Mouse (Mus musculus) MEL (cell line): ENCODE results near the gene Opcml. TPM values are rescaled to one million over a fixed set of nuclear protein-coding genes. Genes with fewer than 3 reads are reported as not detected.

ENCODE experiments used
- DNase-seq: peaks from one replicate; pipeline ENCODE4 v3.0.0; 2011; ENCODE audit warnings: low read depth, low spot score
- H3K27ac ChIP-seq: 2 replicates; pipeline ENCODE4 v1.5.1; 2012; ENCODE audit warnings: low read depth, mild to moderate bottlenecking, control low read depth, low read length, moderate library complexity; ENCODE audit not compliant: control insufficient read depth
- H3K27me3 ChIP-seq, 2 experiments: fragments of 150-350 bp in 1 of 2; sonication (generic) in 1 of 2; 2 replicates each; pipeline ENCODE4 v1.6.1; 2012; ENCODE audit warnings: low read length in 2 of 2, mild to moderate bottlenecking in 2 of 2, improper control_type of control experiment in 1 of 2, moderate library complexity in 1 of 2; ENCODE audit not compliant: insufficient read depth in 2 of 2, control insufficient read depth in 1 of 2
- H3K36me3 ChIP-seq, 2 experiments: 2 replicates each; pipeline ENCODE4 v1.6.1; 2012 to 2014; ENCODE audit warnings: low read length in 2 of 2, improper control_type of control experiment in 1 of 2, inconsistent platforms in 1 of 2, mild to moderate bottlenecking in 1 of 2; ENCODE audit not compliant: insufficient read depth in 2 of 2, control insufficient read depth in 1 of 2
- H3K4me1 ChIP-seq, 2 experiments: fragments of 150-350 bp in 1 of 2; sonication (generic) in 1 of 2; 2 replicates each; pipeline ENCODE4 v1.6.1; 2012; ENCODE audit warnings: low read length in 2 of 2, improper control_type of control experiment in 1 of 2, mild to moderate bottlenecking in 1 of 2; ENCODE audit not compliant: insufficient read depth in 2 of 2, control insufficient read depth in 1 of 2
- H3K4me3 ChIP-seq, 2 experiments: fragments of 150-350 bp in 1 of 2; sonication (generic) in 1 of 2; 2 replicates each; pipeline ENCODE4 v1.5.1; 2012; ENCODE audit warnings: low read depth in 2 of 2, low read length in 2 of 2, mild to moderate bottlenecking in 2 of 2, moderate library complexity in 2 of 2, control low read depth in 1 of 2, improper control_type of control experiment in 1 of 2; ENCODE audit not compliant: control insufficient read depth in 1 of 2, insufficient read depth in 1 of 2
- H3K79me2 ChIP-seq: 2 replicates; pipeline ENCODE4 v1.6.1; 2012; ENCODE audit warnings: mild to moderate bottlenecking, low read length, moderate library complexity; ENCODE audit not compliant: control insufficient read depth, poor library complexity, insufficient read depth
- H3K9ac ChIP-seq: 2 replicates; pipeline ENCODE4 v1.6.1; 2012; ENCODE audit warnings: low read depth, mild to moderate bottlenecking, control low read depth, low read length, moderate library complexity; ENCODE audit not compliant: control insufficient read depth, poor library complexity, severe bottlenecking
- H3K9me3 ChIP-seq: fragments of 150-350 bp; sonication (generic); replicated peaks from 2 replicates; pipeline ENCODE4 v1.6.1; 2012; ENCODE audit warnings: mild to moderate bottlenecking, low read length, improper control_type of control experiment, moderate library complexity; ENCODE audit not compliant: insufficient read depth
- ELF1 ChIP-seq: IDR thresholded peaks from 2 replicates; pipeline ENCODE4 v1.6.1; 2014; ENCODE audit warnings: low read depth, mild to moderate bottlenecking, inconsistent platforms, low read length, improper control_type of control experiment, moderate library complexity
- EP300 ChIP-seq, 2 experiments: IDR thresholded peaks; 2 replicates each; pipeline ENCODE4 v1.6.1; 2011; ENCODE audit warnings: improper control_type of control experiment in 2 of 2, low read length in 2 of 2, low read depth in 1 of 2, mild to moderate bottlenecking in 1 of 2
- GABPA ChIP-seq: IDR thresholded peaks from 2 replicates; pipeline ENCODE4 v1.6.1; 2012; ENCODE audit warnings: low read depth, mild to moderate bottlenecking, inconsistent platforms, low read length, improper control_type of control experiment, moderate library complexity
- HCFC1 ChIP-seq: IDR thresholded peaks from 2 replicates; pipeline ENCODE4 v1.6.1; 2012; ENCODE audit warnings: low read depth, mild to moderate bottlenecking, inconsistent platforms, low read length, improper control_type of control experiment, moderate library complexity
- KAT2A ChIP-seq: conservative IDR thresholded peaks from 2 replicates; pipeline ENCODE4 v1.6.1; 2012; ENCODE audit warnings: low read depth, low read length, improper control_type of control experiment, inconsistent platforms
- MAFK ChIP-seq: IDR thresholded peaks from 2 replicates; pipeline ENCODE4 v1.6.1; 2011; ENCODE audit warnings: low read depth, mild to moderate bottlenecking, low read length, improper control_type of control experiment, borderline replicate concordance
- MAX ChIP-seq: IDR thresholded peaks from 2 replicates; pipeline ENCODE4 v1.6.1; 2011; ENCODE audit warnings: low read length, improper control_type of control experiment
- MAZ ChIP-seq: IDR thresholded peaks from 2 replicates; pipeline ENCODE4 v1.6.1; 2012; ENCODE audit warnings: low read depth, mild to moderate bottlenecking, inconsistent platforms, low read length, improper control_type of control experiment
- NELFE ChIP-seq: IDR thresholded peaks from 2 replicates; pipeline ENCODE4 v1.6.1; 2011; ENCODE audit warnings: low read depth, low read length, improper control_type of control experiment
- NRF1 ChIP-seq: IDR thresholded peaks from 2 replicates; pipeline ENCODE4 v1.6.1; 2014; ENCODE audit warnings: low read depth, mild to moderate bottlenecking, inconsistent platforms, low read length, improper control_type of control experiment, moderate library complexity; ENCODE audit not compliant: poor library complexity, insufficient read depth, severe bottlenecking
- POLR2AphosphoS5 ChIP-seq: IDR thresholded peaks from 2 replicates; pipeline ENCODE4 v1.6.1; 2012; ENCODE audit warnings: low read depth, borderline replicate concordance, mild to moderate bottlenecking, inconsistent platforms, low read length, moderate library complexity, mixed read lengths
- RCOR1 ChIP-seq: IDR thresholded peaks from 2 replicates; pipeline ENCODE4 v1.6.1; 2012; ENCODE audit warnings: low read depth, mild to moderate bottlenecking, inconsistent platforms, low read length, improper control_type of control experiment
- SIN3A ChIP-seq: IDR thresholded peaks from 2 replicates; pipeline ENCODE4 v1.6.1; 2012; ENCODE audit warnings: low read length, improper control_type of control experiment, inconsistent platforms
- SMC3 ChIP-seq: IDR thresholded peaks from 2 replicates; pipeline ENCODE4 v1.6.1; 2011; ENCODE audit warnings: low read depth, low read length, improper control_type of control experiment
- UBTF ChIP-seq: IDR thresholded peaks from 2 replicates; pipeline ENCODE4 v1.6.1; 2012; ENCODE audit warnings: low read depth, mild to moderate bottlenecking, inconsistent platforms, low read length, improper control_type of control experiment, moderate library complexity, borderline replicate concordance; ENCODE audit not compliant: insufficient read depth
- polyA plus RNA-seq, 2 experiments: library from polyadenylated mRNA; stranded (reverse) in 1 of 2; unstranded in 1 of 2; fragments of >175 nt in 1 of 2; fragments of >200 nt in 1 of 2; gene quantifications; 2 replicates each; pipeline versions ENCODE4 v1.2.1 to v1.2.4; 2012; ENCODE audit warnings: low replicate concordance in 2 of 2, low read depth in 1 of 2; ENCODE audit not compliant: insufficient read length in 2 of 2, insufficient read depth in 1 of 2, missing spikeins in 1 of 2
- total RNA-seq: library from RNA; depleted of rRNA; stranded (reverse); fragments of 300-350 nt; gene quantifications from 2 replicates; pipeline ENCODE4 v1.2.3, GENCODE M21; 2012

Gene Opcml
- total and polyA plus RNA-seq, 3 experiments = not detected

DNA sequence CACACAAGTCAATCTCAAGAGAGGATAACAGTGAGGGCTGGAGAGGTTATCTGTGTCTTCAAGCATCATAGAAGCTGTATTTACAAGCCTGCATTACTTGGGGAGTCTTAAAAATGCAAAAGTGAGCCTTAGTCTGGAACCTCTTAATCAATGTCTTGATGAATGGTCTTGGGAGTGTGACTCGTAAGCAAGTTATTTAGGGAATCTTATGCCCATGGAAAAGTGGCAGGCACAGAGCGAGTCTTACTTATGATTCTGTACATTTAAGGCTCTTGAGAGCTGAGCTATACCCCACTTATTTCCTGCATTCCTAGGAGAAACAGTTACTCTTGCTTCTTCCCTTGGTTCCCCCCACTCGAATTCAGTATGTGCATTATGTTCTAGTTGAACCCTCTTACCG lies 1119.2 kb downstream of the Opcml start:
- Histone ChIP-seq H3K27me3 (no peaks in the 10 kb centered on the region), H3K4me1 (no peaks in the 10 kb centered on the region), H3K9ac (no peak overlapping the region), H3K9me3 (no peaks in the 10 kb centered on the region), H3K27ac (no peak overlapping the region), H3K36me3 (no peaks in the 10 kb centered on the region), H3K79me2 (no peaks in the 10 kb centered on the region), H3K4me3 (no peak overlapping the region)
- DNase-seq = no peak
- TF ChIP-seq KAT2A = no peak

DNA sequence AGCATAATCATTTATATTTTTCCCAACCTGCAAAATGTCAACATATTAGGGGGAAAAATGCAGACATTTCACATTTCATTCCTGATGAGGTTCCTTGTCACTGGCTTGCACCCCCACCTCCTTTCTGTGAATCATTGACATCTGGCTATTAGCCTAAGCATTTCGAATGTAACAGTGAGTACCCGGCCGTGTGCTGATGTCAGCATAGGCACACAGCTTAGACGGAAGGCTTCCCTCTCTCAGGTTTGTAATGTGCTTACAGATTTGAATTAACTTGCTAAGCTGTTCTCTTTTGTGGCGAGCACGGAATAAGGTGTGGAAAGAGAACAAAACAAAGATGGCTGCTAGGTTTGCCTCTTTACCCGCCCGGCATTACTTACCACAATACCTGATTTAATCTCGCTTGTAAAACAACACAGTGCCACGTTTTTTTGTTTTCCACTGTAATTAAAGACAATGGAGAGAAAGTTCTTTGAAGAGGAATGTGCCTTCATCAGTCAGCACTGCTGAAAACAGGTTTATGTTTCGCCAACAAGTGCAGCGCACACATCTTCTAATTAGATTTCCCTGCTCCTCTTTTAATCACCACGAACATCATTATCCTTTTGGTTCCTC lies 1121.1 kb downstream of the Opcml start:
- no peak overlapping the region for H3K9ac ChIP-seq
- no peak for DNase-seq
- H3K9me3 ChIP-seq = no peaks in the 10 kb centered on the region
- TF ChIP-seq NELFE = no peak
- no peak for TF ChIP-seq ELF1
- no peak for TF ChIP-seq MAFK
- TF ChIP-seq MAX = no peak
- TF ChIP-seq SMC3 = no peak
- no peak for TF ChIP-seq GABPA
- TF ChIP-seq KAT2A = no peak
- no peaks in the 10 kb centered on the region for H3K4me1 ChIP-seq
- no peaks in the 10 kb centered on the region for H3K27me3 ChIP-seq
- no peaks in the 10 kb centered on the region for H3K79me2 ChIP-seq
- no peaks in the 10 kb centered on the region for H3K36me3 ChIP-seq
- H3K4me3 ChIP-seq = no peak overlapping the region
- H3K27ac ChIP-seq = no peak overlapping the region

DNA sequence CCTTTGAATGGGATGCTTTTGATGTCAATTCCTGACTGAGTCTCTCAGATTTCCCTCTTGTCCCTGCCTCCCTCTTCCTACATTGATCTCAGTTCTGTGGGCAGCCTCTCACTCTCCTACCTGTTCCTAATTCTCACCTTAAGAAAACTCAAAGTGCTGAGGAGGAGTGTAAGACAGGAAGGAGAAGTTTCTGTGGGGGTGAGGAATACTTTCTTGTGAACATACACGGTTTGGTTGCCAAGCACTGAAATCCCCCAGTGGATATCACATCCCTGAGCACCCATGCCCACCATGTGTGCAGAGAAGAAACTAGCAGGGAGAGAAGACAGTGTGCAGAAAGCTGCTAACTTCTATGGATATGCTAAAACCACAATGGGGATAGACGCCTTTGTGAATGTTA lies 1141.5 kb downstream of the Opcml start:
- no peaks in the 10 kb centered on the region for H3K4me1 ChIP-seq
- no peaks in the 10 kb centered on the region for H3K9me3 ChIP-seq
- no peak for DNase-seq
- no peaks in the 10 kb centered on the region for H3K79me2 ChIP-seq
- no peak overlapping the region for H3K27ac ChIP-seq
- no peaks in the 10 kb centered on the region for H3K27me3 ChIP-seq
- no peak overlapping the region for H3K4me3 ChIP-seq
- TF ChIP-seq POLR2AphosphoS5 = no peak
- no peak for TF ChIP-seq NRF1
- no peak for TF ChIP-seq SIN3A
- TF ChIP-seq MAZ = no peak
- TF ChIP-seq GABPA = no peak
- TF ChIP-seq EP300 (IDR thresholded peaks at IDR 0.05; ENCODE audit: low read depth in 1 of 2, low read length in 2 of 2) = no peak
- TF ChIP-seq HCFC1 = no peak
- TF ChIP-seq RCOR1 = no peak
- no peak for TF ChIP-seq UBTF
- H3K9ac ChIP-seq = no peak overlapping the region
- no peaks in the 10 kb centered on the region for H3K36me3 ChIP-seq
